Mouse (Mus musculus) megakaryocyte, embryonic 14.5 days (primary cell): ENCODE results near the gene Tnfsf15.

Experiments used
- FLI1 ChIP-seq: IDR thresholded peaks from 2 replicates; pipeline ENCODE4 v1.6.1; 2012; ENCODE audit warnings: low read length, inconsistent platforms, mixed read lengths
- GATA1 ChIP-seq: IDR thresholded peaks from 3 replicates; pipeline ENCODE4 v1.6.1; 2012; ENCODE audit warnings: mixed read lengths, low read length, inconsistent platforms, borderline replicate concordance

DNA sequence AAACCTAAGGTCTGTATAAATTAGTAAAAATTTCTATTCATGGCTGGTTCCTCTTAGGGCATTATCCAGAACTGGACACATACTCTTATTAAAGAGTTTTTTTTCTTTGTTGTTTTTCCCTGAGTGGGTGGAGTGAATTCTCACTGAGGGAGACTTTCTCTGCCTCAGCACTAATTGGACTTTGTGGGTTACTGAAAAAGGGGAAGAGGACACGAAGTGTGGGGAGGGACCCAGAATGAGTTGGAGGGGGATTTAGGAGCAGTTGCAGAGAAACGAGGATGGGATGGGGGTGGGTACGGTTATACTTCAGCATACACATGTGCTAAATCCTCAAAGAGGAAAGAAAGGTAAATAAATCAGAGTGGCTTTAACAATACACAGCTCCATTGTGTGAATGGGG, 45.2 kb downstream of the Tnfsf15 start:
- TF ChIP-seq GATA1 (no peak), FLI1 (no peak)
